Mouse (Mus musculus): Measurements from ENCODE around the gene Rbm7. TPM values are rescaled to one million over a fixed set of nuclear protein-coding genes. Genes with fewer than 3 reads are reported as not detected.
"Not testable (repeated sequence)": the region's sequence is repeated elsewhere in the genome, so short reads cannot be mapped to it uniquely, and the experiment has no call there.

The Rbm7 gene
- total RNA-seq, 1 experiment from 2014 or later = 70.8 TPM

DNA sequence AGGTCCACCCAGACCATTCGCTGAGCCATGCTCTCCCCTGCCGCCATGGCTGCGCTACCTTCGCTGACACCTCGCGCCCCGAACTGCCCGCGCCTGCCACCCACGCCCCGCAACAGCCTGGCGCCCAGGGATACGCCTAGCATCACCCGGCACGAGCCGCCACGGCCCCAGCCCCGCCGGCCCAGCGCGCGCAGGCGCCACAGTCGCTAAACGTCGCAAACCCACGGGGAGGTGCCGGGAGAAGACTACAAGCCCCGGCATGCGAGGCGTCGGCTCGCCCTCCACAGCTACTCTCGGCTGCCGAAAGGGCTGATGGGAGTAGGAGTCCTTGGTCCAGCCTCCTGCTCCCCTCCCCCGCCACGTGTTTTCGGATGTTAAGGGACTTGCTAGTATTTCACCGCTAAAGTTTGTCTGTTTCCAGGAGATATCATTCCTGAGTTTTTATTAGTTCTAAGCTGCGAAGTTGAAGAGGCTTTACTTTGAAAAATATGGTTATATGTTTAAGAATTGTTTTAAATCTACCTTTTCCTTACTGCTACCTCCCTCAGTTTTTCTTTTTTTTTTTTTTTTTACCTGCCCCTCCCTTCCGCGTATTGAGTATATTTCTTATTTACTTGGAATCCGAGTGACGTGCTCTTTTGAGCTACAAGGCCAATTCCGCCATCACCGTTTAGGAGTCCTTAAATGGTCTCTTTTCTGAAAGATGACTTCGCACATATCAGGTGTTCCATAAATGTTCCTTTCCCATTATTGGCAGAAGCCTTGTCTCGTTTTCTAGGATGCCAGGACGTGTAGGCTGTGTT, 14.5 kb downstream of the Rbm7 start, which contains the start of gene Rexo2:
Gene Rexo2, minus strand, starts transcription at position 213 of the 803 bp plus-strand sequence.
- peak; percentile 93 for DNase-seq

DNA sequence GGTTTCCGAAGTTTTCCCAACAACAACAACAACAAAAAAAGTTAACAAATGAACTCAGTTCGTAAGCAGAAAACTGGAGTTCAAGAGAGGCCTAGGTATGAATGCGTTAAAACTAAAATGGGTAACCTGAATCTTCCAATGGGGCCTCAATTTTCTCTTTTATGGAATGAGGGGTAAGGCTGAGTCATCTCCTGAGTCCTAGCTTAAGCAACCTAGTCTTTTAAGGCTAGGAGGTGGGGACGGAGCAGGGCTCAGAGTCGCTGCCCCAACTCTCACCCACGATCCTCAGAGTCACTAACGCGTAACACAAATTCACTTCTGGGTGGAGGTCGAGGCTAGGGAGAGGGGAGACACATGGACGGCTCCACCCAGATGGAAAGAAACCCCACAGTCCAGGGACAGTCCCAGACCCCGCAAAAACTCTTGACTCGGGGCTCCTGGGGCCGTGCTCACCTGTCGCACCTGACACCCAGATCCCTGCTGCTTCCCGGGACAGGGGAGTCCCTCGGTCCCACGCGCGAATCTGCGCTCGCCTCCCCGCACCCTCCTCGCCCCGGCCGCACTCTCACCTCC, 15.2 kb downstream of the Rbm7 start:
- no peak for DNase-seq

DNA sequence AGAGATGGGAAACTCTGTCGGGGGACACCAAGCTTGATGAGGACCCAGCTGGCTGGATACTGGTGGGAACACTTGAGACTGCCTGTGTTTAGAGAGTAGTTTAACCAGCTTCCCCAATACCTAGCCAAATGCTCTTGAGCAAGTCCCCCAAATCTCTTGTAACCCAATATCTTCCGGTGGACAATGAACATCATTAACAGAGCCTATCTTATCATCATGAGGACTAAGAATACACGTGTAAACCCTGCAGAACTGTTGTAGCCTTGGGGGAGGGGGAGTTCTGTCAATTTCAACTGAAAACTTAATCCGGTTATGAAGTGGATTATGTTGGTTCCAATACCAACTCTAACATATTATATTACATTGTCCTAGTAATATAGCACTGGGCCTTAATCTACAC, 16.3 kb downstream of the Rbm7 start:
- DNase-seq = no peak

DNA sequence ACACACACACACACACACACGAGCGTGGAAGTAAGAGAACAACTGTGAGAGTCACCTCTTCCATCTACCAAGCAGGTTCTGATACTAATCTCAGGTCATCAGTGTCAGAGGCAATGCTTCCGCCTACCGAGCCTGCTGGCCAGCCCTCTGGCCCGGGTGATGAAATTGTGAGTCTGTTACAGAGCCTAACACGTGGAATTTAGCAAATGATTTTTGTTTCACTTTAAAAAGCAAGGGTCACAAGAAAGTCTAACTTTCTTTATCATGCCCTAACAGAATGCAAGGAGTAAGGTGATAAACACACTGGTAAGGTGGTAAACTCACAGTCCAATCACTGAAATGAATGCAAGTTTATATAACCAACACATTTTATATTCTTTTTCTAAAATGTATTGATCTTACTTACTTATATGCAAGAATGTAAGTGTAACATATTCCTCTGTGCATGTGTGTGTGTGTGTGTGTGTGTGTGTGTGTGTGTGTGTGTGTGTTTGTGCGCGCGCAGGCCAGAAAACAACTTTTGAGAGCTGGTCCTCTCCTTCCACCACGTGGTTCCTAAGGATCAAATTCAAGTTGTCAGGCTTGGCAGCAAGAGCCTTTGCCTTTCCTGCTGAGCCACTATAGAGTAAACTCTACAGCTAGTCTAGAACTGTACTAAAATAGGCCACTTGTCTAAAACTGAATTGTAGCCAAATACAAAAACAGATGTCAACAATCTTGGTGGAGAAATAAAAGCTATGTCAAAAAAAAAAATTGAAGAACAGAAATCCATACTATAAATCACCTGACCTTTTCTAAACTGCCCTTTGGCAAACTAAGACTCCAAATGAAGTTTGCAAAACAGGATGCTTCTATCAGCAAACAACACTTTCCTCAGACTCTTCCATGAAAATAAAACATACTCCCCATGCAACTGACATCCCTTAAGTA, 18.6 kb downstream of the Rbm7 start:
- no peak for DNase-seq

GRCm38 (mm10) chr9:48474367-48474766, 20.7 kb downstream of the Rbm7 start:
- no peak for DNase-seq

- DNase-seq = no peak
These were observed 22.0 kb downstream of the Rbm7 start for GRCm38 (mm10) chr9:48473131-48473530.

DNA sequence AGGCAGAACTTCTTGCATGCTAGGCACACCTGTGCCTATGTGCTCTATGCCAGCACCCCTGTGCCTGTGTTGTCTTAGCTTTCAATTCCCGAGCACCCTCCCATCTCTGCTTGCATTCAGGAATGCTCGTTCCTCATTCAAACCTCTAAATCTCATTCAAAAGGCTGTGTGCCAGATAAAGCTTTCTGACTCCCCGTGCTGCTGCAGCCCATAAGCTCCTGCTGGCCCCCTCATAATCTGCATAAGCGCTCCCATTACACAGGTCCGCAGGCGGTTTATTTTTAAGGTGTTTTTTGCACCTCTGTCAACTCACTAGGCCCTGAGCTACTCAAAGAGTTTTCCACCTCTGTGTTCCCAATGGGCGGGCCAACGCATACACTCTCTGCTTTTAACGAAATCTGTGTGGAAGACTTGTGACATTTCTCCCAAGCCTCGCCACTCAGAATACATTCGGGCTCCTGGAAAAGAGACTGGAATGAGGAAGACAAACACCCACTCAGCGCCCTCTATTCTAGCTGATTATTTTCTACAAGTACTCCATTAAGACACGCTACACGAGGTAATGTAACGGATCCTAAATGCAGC, 22.6 kb downstream of the Rbm7 start:
- DNase-seq = no peak

DNA sequence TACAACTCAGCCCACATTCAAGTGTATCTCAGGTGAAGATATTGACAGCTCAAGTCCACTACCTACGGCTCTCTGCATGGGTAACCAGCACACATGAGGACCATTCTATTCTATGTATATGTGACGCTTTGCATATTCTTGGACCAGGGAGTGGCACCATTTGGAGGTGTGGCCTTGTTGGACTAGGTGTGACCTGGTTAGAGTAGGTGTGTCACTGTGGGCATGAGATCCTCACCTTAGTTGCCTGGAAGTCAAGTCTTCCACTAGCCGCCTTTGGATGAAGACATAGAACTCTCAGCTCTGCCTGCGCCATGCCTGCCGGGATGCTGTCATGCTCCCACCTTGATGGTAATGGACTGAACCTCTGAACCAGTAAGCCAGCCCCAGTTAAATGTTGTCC, 27.6 kb downstream of the Rbm7 start:
- DNase-seq = not testable (repeated sequence)

GRCm38 (mm10) chr9:48466804-48467203, 28.3 kb downstream of the Rbm7 start:
- DNase-seq = peak; percentile 70

- DNase-seq = no peak
These were observed 29.4 kb downstream of the Rbm7 start for GRCm38 (mm10) chr9:48465671-48466070.

DNA sequence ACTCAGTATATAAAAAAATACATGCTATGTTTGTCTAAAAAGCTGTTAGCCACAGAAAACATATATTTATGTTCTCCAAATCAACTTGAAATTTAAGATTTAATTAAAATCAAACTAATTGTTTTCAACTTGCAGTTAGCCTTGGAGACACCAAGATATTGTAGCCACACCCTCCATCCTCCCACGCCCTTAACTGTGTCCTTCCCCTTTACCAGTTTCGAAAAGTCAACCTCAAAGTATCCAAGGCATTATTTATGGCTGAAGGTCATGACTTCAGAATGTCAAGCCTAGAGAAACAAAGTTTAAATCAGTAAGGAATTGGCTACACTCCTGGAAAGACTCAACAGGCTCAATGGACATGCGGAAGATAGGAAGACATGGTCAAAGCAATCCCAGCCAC, 33.6 kb downstream of the Rbm7 start:
- no peak for DNase-seq

DNA sequence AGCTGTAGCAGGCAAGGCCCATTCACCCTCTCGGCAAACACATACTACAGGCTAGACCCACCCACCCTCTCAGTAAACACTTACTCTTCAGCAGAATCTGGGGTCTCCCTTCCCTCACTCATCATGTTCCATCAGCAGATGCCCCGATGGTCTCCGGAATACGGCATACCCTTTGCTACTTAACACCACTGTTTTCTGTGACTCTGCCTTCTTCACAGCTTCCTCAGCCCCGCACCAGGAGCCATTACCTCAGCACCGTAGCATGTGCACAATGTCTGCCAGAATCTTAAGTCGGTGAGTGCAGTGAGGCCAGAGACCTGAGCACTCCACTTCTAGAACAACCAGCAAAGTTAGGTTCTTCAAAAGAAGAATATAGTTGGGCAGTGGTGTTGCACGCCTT, 34.4 kb downstream of the Rbm7 start:
- no peak for DNase-seq

- DNase-seq = no peak
These were observed 35.7 kb downstream of the Rbm7 start for GRCm38 (mm10) chr9:48459391-48459790.

GRCm38 (mm10) chr9:48458879-48459278, 36.2 kb downstream of the Rbm7 start:
- DNase-seq = no peak

DNA sequence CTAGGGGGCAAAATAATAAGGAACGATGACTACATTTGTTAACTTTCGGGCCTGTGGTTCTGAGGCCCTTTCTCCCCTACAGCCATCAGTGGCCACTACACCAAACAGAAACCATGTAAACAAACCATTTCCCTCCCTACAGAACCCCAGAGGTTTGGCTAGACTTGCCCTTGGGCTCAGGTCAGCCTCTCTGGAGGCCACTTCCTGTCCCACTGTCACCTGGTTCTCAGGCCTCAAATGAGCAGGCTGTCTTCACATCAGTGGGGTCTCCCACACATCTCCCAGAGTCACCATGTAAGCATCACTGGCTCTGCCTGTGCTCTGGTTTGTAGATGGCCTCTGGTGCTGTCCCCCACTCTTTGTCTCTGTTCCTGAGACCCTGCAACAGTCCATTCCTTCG, 39.1 kb downstream of the Rbm7 start:
- no peak for DNase-seq

- DNase-seq = no peak
These were observed 45.0 kb downstream of the Rbm7 start for GRCm38 (mm10) chr9:48450066-48450465.

GRCm38 (mm10) chr9:48447783-48448209, 47.3 kb downstream of the Rbm7 start:
- no peak for DNase-seq

- DNase-seq = no peak
These were observed 50.3 kb downstream of the Rbm7 start for GRCm38 (mm10) chr9:48444821-48445220.

GRCm38 (mm10) chr9:48443873-48444272, 51.2 kb downstream of the Rbm7 start:
- no peak for DNase-seq

Data from adrenal gland, postnatal 25 days (tissue).